Comparison of ENCODE assay signal across 8 mouse cellular contexts in the genomic region with DNA sequence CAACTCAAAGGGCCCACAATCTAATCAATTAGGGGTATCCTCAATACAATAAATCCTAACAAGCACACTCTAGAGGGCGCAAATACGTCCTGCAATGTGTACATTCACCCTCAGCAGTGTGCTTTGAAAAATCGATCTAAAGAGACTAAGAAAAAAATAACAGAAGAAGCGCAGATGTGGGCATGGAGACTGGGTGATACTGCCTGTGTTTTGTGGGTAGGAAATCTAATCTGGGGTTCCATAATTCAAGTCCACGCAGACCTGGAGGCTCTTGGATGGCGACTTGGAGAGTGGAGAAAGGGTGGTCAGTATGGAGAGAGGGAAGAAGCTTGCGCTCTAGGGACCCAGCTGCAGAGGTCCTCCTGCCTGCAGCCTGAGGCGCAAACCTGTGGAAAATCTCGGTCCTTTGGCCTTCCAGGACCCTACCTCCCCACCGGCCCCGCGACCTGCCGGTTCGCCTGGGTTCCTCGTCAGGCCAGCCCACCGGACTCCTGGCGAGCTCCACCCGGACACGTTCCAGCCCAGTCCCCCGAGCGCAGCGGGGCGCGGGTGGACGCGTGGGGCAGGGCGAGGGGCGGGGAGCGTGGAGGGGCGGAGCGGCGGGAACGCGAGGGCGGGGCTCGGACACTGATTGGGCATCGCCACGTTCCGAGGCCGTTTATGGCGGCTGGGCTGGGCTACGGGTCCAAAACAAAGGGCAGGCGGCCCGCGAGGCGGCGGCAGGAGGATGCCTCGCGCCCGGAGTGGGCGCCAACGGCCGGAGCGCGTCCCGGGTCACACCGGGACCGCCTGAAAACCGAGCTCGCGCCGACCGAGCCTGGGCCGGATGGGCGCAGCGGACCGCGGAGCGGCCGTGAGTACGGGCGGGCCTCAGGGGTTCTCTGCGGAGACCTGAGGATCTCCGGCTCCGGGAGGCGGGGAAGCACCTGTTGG. TPM values are rescaled to one million over a fixed set of nuclear protein-coding genes. Genes with fewer than 3 reads are reported as not detected.
DNase-seq lines count a peak whose midpoint lies in the region; ATAC-seq lines count a peak whose summit lies in the region.

A gene (plus strand): TSS at position 186 of the 933 bp plus-strand sequence.

- peak; percentile 82 for DNase-seq in R1 (ENCODE audit: low read depth, low spot score)
- peak; percentile 91 to 94 for DNase-seq in cerebellum, postnatal 14 days
- peak; percentile 86 to 87 for DNase-seq in frontal cortex, postnatal 36 days (ENCODE audit: low spot score in 2 of 2)
- DNase-seq in left cerebral cortex, adult 18-20 months (ENCODE audit: low spot score in 2 of 2) = peak; percentile 86 to 91
- peak; percentile 89 for DNase-seq in right cerebral cortex, adult 18-20 months
- peak; percentile 87 for DNase-seq in urinary bladder, adult 2 months (ENCODE audit: low spot score)

- under 1% methylated on average over 75 of the region's 76 CpGs for WGBS in hindbrain, embryonic 15.5 days
- WGBS in macrophage (ENCODE audit: missing documents) = 1% methylated on average over 76 of the region's 76 CpGs

- peak within 1 kb of the TSS; percentile 91 for H3K27ac ChIP-seq in hindbrain, embryonic 15.5 days (replicated peaks)
- H3K27ac ChIP-seq in macrophage = no peak within 1 kb of the TSS

- peaks cover 4% of the 10 kb centered on the region; the same call in 1 of the 2 replicates for H3K36me3 ChIP-seq in hindbrain, embryonic 15.5 days
- no peaks in the 10 kb centered on the region for H3K36me3 ChIP-seq in macrophage (ENCODE audit: inconsistent target)

- peak within 1 kb of the TSS; percentile 86 for H3K9ac ChIP-seq in hindbrain, embryonic 15.5 days

- H3K27me3 ChIP-seq in hindbrain, embryonic 15.5 days = no peaks in the 10 kb centered on the region

- H3K4me1 ChIP-seq in hindbrain, embryonic 15.5 days (replicated peaks) = peaks cover 28% of the 10 kb centered on the region

- H3K4me2 ChIP-seq in hindbrain, embryonic 15.5 days = peak within 1 kb of the TSS; percentile 76

- ATAC-seq in hindbrain, embryonic 15.5 days (ENCODE audit: low FRiP score, low read depth) = peak; percentile 96

- no peaks in the 10 kb centered on the region for H3K79me2 ChIP-seq in macrophage (ENCODE audit: inconsistent target)

- H3K4me3 ChIP-seq in hindbrain, embryonic 15.5 days = peak within 1 kb of the TSS; percentile 87
- H3K4me3 ChIP-seq in macrophage (ENCODE audit: inconsistent target) = peak within 1 kb of the TSS; percentile 27

- no peaks in the 10 kb centered on the region for H3K9me3 ChIP-seq in hindbrain, embryonic 15.5 days

RNA-seq across cellular contexts. Expression of the gene that starts here (rescaled TPM):
- polyA plus RNA-seq in hindbrain, embryonic 15.5 days (2015; fragmentation: Nextera tagmentation; extraction: Ambion mirVana) = 120 and 131 TPM in 2 replicates
- total RNA-seq in left cerebral cortex, adult 18-20 months (2021) = 10 to 100 TPM; 30.8 to 40.4 TPM
- total RNA-seq in macrophage (2018; cell fraction: chromatin; rRNA removed) = 1 to 10 TPM in 4 of 26 experiments, under 1 TPM in 6, not detected in 16; 0.26 to 2.1 (median 0.55) TPM
- under 1 TPM in 19 of 26 experiments, not detected in 7; 0.06 to 0.48 (median 0.18) TPM for total RNA-seq in macrophage (2018; cell fraction: cytosol; rRNA removed)
- 1 to 10 TPM in 2 of 26 experiments, under 1 TPM in 12, not detected in 12; 0.16 to 1.0 (median 0.45) TPM for total RNA-seq in macrophage (2018; cell fraction: nucleus; rRNA removed)
- polyA plus RNA-seq in macrophage (2018) = 0.14 to 0.25 TPM in 2 of 3 replicates, not detected in the other
- polyA plus RNA-seq in urinary bladder, adult 2 months (2012; rRNA removed) = 4.2 and 4.5 TPM in 2 replicates

Comparison
In these comparisons a context has a peak if more than half of its experiments do, and no peak if none do; other contexts are left out.
1. RNA of the gene that starts here (polyA plus RNA-seq): 120 to 131 TPM in hindbrain, embryonic 15.5 days; 4.2 to 4.5 TPM in urinary bladder, adult 2 months and 0.14 to 0.25 TPM in macrophage; every median in the first group is over 10 times any median in the second.
2. Peak in every context shown above with its lines, with median percentiles within 50 percentile points of each other: DNase-seq.